Mouse (Mus musculus) kidney, embryonic 15.5 days (tissue): ENCODE measurements around the gene B3gnt8. TPM values are rescaled to one million over a fixed set of nuclear protein-coding genes. Genes with fewer than 3 reads are reported as not detected.

Source experiments
- ATAC-seq: fragments of 200-750 bp; cut with Nextera tagmentation; replicated peaks from 2 replicates; pipeline ENCODE4 v1.8.0; 2017; ENCODE audit warnings: moderate TSS enrichment; ENCODE audit not compliant: low FRiP score
- H3K27ac ChIP-seq: fragments of 300-500 bp; sonication (generic); 2 replicates; pipeline ENCODE4 v1.5.1; 2015; ENCODE audit warnings: mild to moderate bottlenecking, inconsistent platforms
- H3K27me3 ChIP-seq: fragments of 300-500 bp; sonication (generic); 2 replicates; pipeline ENCODE4 v1.6.1; 2015; ENCODE audit warnings: inconsistent platforms
- H3K36me3 ChIP-seq: fragments of 300-500 bp; sonication (generic); 2 replicates; pipeline ENCODE4 v1.6.1; 2015; ENCODE audit warnings: inconsistent platforms
- H3K4me1 ChIP-seq: fragments of 300-500 bp; sonication (generic); 2 replicates; pipeline ENCODE4 v1.6.1; 2015; ENCODE audit warnings: inconsistent platforms
- H3K4me2 ChIP-seq: fragments of 300-500 bp; sonication (generic); 2 replicates; pipeline ENCODE4 v1.6.1; 2015; ENCODE audit warnings: moderate library complexity, mild to moderate bottlenecking, inconsistent platforms
- H3K4me3 ChIP-seq: fragments of 300-500 bp; sonication (generic); replicated peaks from 2 replicates; pipeline ENCODE4 v1.5.1; 2015; ENCODE audit warnings: mild to moderate bottlenecking, inconsistent platforms
- H3K9ac ChIP-seq: fragments of 300-500 bp; sonication (generic); 2 replicates; pipeline ENCODE4 v1.6.1; 2015; ENCODE audit warnings: mild to moderate bottlenecking, inconsistent platforms
- H3K9me3 ChIP-seq: fragments of 300-500 bp; sonication (generic); replicated peaks from 2 replicates; pipeline ENCODE4 v1.6.1; 2016; ENCODE audit warnings: inconsistent platforms
- WGBS: fragments of 180-500 bp; shearing (Covaris S2); methylation state at CpG from one replicate; pipeline ENCODE4 v1.1.7; 2015; ENCODE audit warnings: mixed read lengths; 5-methylcytosine and 5-hydroxymethylcytosine counted together
- polyA plus RNA-seq: library from polyadenylated mRNA; unstranded; fragments of >200 nt; fragmentation: Nextera tagmentation; extraction: Ambion mirVana; gene quantifications from 2 replicates; pipeline ENCODE4 v1.2.1, GENCODE M21; 2015

Gene B3gnt8
- polyA plus RNA-seq, 1 experiment from 2014 or later, result 13.6 TPM

DNA sequence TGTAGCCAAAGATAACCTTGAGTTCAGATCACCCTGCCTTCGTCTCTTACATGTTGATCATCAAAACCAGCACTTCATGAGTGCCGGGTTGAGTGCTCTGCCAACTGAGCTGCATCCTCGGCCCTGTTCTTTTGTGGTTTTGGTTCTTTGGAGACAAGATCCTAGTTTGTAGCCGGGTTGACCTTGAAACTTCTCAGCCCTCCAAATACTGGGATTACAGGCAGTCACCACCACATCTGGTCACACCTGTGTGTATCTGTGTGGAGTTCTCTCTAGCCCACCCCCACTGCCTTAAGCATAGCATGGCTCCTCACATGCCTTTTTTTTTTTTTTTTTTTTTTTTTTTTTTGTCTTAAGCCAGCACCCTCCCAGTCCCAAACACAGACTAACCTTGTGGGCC lies 43.6 kb downstream of the B3gnt8 start:
- H3K36me3 ChIP-seq, result peaks cover 45% of the 10 kb centered on the region

DNA sequence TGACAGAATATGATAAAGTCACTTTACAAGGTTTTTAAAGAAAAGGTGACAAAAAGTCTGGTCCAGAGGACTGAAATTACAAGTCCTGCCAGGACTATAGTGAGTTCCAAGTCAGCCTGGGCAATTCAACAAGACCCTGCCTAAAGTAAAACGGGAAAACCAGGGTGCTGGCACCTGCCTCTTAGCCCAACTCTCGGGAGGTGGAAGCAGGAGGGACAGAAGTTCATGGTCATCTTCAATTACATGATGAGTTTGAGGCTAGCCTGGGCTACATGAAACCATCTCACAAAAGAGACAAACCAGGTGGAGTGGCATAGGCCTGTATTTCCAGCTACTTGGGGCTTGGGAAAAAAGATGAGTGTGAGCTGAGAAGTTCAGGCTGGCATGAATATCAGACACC lies 45.2 kb downstream of the B3gnt8 start:
- WGBS, result 72% methylated on average over 2 of the region's 2 CpGs

More for the DNA sequence above, 43.6 kb downstream of the B3gnt8 start:
- Histone ChIP-seq H3K4me2 (no peak overlapping the region), H3K4me1 (peaks cover 8% of the 10 kb centered on the region), H3K27me3 (peaks cover 27% of the 10 kb centered on the region), H3K27ac (no peak overlapping the region), H3K9me3 (no peaks in the 10 kb centered on the region), H3K9ac (no peak overlapping the region), H3K4me3 (no peak overlapping the region)
- no peak for ATAC-seq
- WGBS, result 95% methylated on average over 4 of the region's 4 CpGs

DNA sequence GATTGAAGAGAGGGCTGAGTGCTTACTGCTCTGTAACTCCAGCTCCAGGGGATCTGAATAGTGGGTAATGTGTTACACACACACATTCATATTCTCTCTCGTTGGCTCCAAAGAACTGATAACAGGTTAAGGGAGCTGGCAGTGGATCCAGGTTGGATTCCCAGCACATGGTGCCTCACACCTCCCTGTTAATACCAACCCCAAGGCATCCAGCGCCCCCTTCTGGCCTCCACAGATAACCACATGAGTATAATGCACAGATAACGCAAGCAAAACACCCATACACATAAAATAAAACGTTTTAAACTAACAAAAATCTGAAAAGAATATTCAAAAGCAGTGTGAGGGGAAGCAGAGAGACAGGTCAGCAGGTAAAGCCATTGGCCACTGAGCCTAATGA lies 46.0 kb downstream of the B3gnt8 start:
- WGBS, result 59% methylated on average over 4 of the region's 4 CpGs
- Histone ChIP-seq H3K9me3 (no peaks in the 10 kb centered on the region), H3K36me3 (peaks cover 23% of the 10 kb centered on the region), H3K4me3 (no peak overlapping the region), H3K4me2 (no peak overlapping the region), H3K9ac (no peak overlapping the region), H3K27ac (no peak overlapping the region), H3K27me3 (peaks cover 48% of the 10 kb centered on the region), H3K4me1 (peaks cover 9% of the 10 kb centered on the region)
- ATAC-seq, result no peak

More for the DNA sequence above, 45.2 kb downstream of the B3gnt8 start:
- peaks cover 9% of the 10 kb centered on the region for H3K4me1 ChIP-seq
- no peak for ATAC-seq
- no peaks in the 10 kb centered on the region for H3K9me3 ChIP-seq
- peaks cover 30% of the 10 kb centered on the region for H3K36me3 ChIP-seq
- no peak overlapping the region for H3K4me2 ChIP-seq
- H3K9ac ChIP-seq, result no peak overlapping the region
- H3K27me3 ChIP-seq, result peaks cover 43% of the 10 kb centered on the region
- H3K27ac ChIP-seq, result no peak overlapping the region
- H3K4me3 ChIP-seq, result no peak overlapping the region

DNA sequence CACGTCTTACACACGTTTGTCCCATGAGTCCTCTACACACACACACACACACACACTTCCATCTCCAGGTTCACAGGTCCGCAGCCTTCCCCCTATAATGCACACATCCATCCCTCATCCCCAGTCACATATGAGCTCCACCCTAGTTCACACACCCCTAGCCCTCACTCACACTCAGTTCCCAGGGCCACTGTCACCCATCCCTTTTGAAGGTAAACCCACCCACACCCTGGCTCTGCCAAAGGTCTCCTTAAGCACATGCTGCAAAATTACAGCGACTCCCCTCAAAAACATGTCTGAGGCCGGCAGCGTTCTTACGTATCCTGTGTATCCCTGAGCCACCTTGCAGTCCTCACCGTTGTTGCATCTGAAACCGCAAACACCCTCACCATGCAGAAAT lies 47.8 kb downstream of the B3gnt8 start:
- Histone ChIP-seq H3K27me3 (peaks cover 55% of the 10 kb centered on the region), H3K9ac (no peak overlapping the region), H3K36me3 (peaks cover 5% of the 10 kb centered on the region; the same call in 1 of the 2 replicates), H3K4me2 (peak overlapping the region; percentile 68), H3K27ac (no peak overlapping the region), H3K4me1 (peaks cover 9% of the 10 kb centered on the region), H3K9me3 (no peaks in the 10 kb centered on the region), H3K4me3 (peak overlapping the region; percentile 41)
- 19% methylated on average over 9 of the region's 9 CpGs for WGBS
- no peak for ATAC-seq

DNA sequence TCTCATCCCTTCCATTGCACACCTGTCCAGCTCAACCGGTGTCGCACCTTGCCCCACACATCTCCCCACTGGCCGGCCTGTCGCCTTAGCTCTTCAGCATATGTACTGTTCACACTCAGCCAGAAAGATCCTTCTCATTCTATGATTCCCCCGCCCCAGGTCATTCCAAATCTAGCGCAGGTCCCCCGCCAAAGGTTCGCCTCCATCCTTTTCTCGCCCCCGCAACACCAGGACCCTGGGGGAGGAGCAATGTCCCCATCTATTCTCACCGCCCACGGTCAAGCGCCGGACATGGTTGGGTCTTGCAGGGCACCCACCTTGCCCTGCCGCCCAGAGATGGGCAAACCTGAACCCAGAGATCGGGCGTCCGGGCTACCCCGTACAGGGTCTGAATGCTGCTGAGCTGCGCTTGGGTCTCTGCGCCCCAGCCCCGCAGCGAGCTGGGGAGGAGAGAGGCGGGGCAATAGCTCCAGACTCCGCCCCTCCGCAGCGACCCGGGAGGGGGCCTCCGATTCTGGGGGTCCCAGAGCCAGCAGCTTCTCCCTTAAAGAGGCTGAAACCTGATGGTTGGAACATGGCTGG lies 48.4 kb downstream of the B3gnt8 start, which contains the start of gene Tmem91:
TSS of gene Tmem91 (minus strand) at position 448 of the 582 bp plus-strand sequence.
- peaks cover under 1% of the 10 kb centered on the region; the same call in 1 of the 2 replicates for H3K36me3 ChIP-seq
- WGBS, result 3% methylated on average over 29 of the region's 29 CpGs
- peak within 1 kb of the TSS; percentile 68 for H3K4me2 ChIP-seq
- H3K27ac ChIP-seq, result no peak within 1 kb of the TSS
- peak; percentile 37; the same call in 1 of the 2 replicates for ATAC-seq
- H3K27me3 ChIP-seq, result peaks cover 56% of the 10 kb centered on the region
- H3K4me1 ChIP-seq, result peaks cover 11% of the 10 kb centered on the region
- H3K9me3 ChIP-seq, result no peaks in the 10 kb centered on the region
- peak within 1 kb of the TSS; percentile 41 for H3K4me3 ChIP-seq
- H3K9ac ChIP-seq, result peak within 1 kb of the TSS; percentile 34

DNA sequence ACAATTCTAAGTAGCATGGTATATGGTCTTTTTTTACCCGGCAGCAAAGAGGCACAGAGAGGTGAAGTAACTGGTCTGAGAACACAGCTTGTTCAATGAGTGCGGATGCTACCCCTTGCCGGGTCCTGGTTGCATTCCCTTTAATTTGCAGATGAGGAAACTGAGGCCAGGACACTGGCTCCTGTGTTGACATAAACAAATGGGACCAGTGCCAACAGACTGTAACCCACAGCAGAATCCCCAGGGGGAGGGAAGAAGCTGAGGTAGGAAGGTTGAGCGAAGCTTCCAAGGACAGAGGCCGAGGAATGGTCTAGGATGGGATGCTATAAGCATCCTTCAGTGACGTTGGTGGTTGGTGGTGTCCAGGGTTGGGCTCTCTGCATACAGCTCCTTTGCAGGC lies 49.0 kb downstream of the B3gnt8 start:
- H3K4me2 ChIP-seq, result no peak overlapping the region
- no peak overlapping the region for H3K4me3 ChIP-seq
- H3K27me3 ChIP-seq, result peaks cover 56% of the 10 kb centered on the region
- H3K9ac ChIP-seq, result no peak overlapping the region
- ATAC-seq, result no peak
- H3K9me3 ChIP-seq, result no peaks in the 10 kb centered on the region
- peaks cover 16% of the 10 kb centered on the region for H3K4me1 ChIP-seq
- no peak overlapping the region for H3K27ac ChIP-seq
- 48% methylated on average over 6 of the region's 6 CpGs for WGBS
- H3K36me3 ChIP-seq, result no peaks in the 10 kb centered on the region

DNA sequence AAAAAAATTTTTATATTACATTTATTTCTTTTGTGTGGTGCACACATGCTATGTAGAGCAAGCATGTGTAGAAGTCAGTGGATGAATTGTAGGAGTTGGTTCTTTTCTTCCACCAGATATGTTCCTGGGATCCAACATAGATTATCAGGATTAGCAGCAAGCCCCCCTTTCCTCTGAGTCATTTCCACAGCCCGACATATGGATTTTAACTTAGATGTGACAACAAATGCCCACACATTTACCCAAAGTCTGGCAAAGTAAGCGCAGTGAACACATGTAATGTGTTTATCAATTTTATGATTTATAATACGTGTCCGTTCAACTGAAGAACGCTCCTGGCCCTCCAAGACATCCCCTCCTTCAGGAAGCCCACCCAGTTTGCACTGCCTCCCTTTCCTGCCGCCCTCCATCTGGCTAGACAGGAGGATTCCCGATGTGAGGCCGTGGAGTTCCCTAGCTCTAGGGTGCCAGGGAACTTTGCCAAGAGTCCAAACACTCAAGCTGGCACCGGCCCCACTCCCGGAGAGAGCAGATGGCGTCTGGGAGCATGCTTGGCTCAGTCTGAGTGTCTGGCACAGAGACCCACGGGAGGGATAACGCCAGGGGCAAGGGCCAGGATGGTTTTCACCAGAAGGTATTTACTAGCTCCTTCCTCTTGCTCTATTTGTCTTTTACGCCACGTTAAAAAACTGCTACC lies 49.8 kb downstream of the B3gnt8 start:
- Histone ChIP-seq H3K4me2 (no peak overlapping the region), H3K27me3 (peaks cover 56% of the 10 kb centered on the region), H3K9me3 (no peaks in the 10 kb centered on the region), H3K9ac (no peak overlapping the region), H3K4me3 (no peak overlapping the region), H3K4me1 (peaks cover 20% of the 10 kb centered on the region), H3K27ac (no peak overlapping the region), H3K36me3 (no peaks in the 10 kb centered on the region)
- 69% methylated on average over 15 of the region's 15 CpGs for WGBS
- no peak for ATAC-seq

DNA sequence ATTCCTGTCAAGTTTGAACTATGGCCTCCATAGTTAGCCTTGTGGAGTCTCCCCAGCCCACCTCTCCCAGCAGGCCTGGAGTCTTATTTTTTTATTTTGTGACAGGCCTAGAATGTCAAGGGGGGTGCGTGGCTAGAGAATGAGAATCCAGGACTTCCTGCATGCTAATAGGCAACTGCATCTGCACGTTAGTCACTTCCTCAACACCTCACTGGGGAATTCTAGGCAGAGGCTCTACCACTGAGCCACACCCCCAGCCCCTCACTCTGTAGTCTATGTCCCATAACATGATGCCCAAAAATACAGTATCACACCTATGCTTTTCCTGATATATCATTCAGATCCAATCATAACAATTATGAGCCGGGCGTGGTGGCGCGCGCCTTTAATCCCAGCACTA lies 50.6 kb downstream of the B3gnt8 start:
- WGBS, result 91% methylated on average over 7 of the region's 7 CpGs

DNA sequence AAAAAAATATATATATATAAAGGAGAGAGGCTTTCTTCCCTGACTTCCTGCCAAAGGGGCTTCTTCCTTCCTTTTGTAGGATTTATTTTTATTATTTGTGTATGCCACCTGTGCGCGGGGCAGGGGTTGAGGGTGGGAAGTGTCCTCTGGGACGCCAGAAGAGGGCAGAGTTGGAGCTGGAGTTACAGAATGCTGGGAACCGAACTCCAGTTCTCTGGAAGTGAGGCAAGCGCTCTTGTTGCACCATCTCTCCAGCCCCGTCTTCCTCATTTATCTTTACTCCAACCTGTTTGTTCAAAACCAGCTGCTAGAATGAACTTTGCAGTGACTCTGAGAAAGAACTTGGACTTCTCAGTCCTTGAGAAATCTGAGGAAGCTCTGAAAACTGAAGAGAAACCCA lies 53.5 kb downstream of the B3gnt8 start:
- 8% methylated on average over 6 of the region's 6 CpGs for WGBS
- Histone ChIP-seq H3K27ac (peak overlapping the region; percentile 96), H3K4me1 (peaks cover 26% of the 10 kb centered on the region), H3K9me3 (no peaks in the 10 kb centered on the region), H3K9ac (no peak overlapping the region), H3K4me3 (peak overlapping the region; percentile 82), H3K4me2 (peak overlapping the region; percentile 71), H3K36me3 (no peaks in the 10 kb centered on the region), H3K27me3 (peaks cover 30% of the 10 kb centered on the region)
- no peak for ATAC-seq

More for the DNA sequence above, 50.6 kb downstream of the B3gnt8 start:
- Histone ChIP-seq H3K4me3 (no peak overlapping the region), H3K36me3 (no peaks in the 10 kb centered on the region), H3K27ac (no peak overlapping the region), H3K9me3 (no peaks in the 10 kb centered on the region), H3K4me2 (no peak overlapping the region), H3K27me3 (peaks cover 56% of the 10 kb centered on the region), H3K9ac (no peak overlapping the region), H3K4me1 (peaks cover 27% of the 10 kb centered on the region)
- ATAC-seq, result no peak

DNA sequence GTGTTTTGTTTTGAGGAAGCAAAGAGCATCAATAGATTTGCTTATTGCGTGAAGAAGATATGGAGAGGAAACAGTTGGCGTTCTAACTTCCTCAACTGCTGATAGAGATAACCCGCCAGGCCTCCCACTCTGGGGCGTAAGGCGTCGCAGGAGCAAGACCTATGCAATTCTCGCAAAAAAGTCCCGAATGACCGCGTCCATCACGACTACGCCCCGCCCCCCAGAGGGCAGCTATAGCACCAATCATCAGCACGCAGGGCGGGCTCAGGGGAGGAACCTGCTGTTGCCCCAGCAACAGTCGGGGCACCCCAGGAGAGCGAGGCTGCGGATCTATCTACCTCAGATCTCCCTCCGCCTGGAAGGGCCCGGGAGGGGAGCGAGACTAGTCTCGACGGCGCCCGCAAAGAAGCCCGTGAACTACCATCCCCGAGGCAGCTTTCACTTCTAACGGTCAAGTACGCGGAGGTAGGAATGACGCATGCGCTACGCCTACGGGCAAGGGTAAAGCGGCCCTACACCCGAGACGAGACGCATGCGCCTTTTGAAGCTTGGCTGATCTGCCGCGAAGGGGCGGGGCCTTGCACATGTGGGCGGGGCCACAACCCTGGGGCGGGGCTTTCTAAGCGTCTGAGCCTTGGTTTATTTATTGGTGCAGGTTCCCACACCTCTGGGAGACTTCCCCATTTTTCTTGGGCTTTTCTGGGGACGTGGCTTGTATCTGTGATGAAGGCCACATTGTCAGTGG lies 54.2 kb downstream of the B3gnt8 start, which contains the start of gene B9d2:
TSS of gene B9d2 (plus strand) at position 267 of the 745 bp plus-strand sequence.
- peaks cover 23% of the 10 kb centered on the region for H3K27me3 ChIP-seq
- no peaks in the 10 kb centered on the region for H3K36me3 ChIP-seq
- H3K4me1 ChIP-seq, result peaks cover 24% of the 10 kb centered on the region
- H3K9ac ChIP-seq, result peak within 1 kb of the TSS; percentile 59
- H3K9me3 ChIP-seq, result no peaks in the 10 kb centered on the region
- peak within 1 kb of the TSS; percentile 96 for H3K27ac ChIP-seq
- peak within 1 kb of the TSS; percentile 71 for H3K4me2 ChIP-seq
- H3K4me3 ChIP-seq, result peak within 1 kb of the TSS; percentile 82
- WGBS, result under 1% methylated on average over 46 of the region's 46 CpGs
- peak; percentile 97 for ATAC-seq

DNA sequence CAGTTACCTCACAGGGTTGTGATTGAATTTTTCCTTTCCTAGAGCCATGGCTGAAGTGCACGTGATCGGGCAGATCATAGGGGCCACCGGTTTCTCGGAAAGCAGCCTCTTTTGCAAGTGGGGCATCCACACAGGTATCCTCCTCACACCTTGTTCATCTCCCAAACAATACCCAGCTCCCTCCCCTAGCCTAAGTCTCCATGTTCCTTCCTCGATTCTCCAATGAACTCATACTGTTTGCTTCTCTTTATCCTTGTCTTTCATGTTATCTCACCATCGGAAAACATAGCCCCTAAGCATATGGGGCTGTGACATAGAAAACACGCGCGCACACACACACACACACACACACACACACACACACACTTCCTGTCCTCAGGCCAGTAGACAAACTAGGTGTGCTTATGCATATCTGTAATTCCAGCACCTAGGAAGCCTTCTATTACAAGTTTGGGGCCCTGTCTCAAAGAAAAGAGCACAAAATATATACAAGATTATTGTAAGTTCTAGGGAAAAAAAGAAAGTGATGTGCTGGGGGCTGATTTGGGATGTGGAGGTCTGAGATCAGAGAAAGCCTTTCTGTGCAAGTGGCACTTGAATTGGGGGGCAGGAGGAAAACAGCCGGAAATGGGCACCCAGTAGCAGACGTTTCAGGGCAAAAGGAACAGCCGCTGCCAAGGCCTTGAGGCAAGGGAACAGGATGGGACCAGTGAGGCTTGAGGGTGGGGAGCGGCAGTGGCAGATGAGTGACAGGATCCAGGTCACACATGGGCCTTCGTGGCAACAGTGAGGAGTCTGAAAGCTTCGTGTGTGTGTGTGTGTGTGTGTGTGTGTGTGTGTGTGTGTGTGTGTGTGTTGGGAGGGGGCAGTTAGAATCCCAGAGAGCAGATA lies 55.1 kb downstream of the B3gnt8 start:
- Histone ChIP-seq H3K4me1 (peaks cover 33% of the 10 kb centered on the region), H3K9me3 (no peaks in the 10 kb centered on the region), H3K9ac (no peak overlapping the region), H3K27me3 (peaks cover 19% of the 10 kb centered on the region), H3K4me2 (peak overlapping the region; percentile 71), H3K36me3 (no peaks in the 10 kb centered on the region), H3K27ac (no peak overlapping the region), H3K4me3 (peak overlapping the region; percentile 82)
- 58% methylated on average over 15 of the region's 15 CpGs for WGBS
- ATAC-seq, result no peak; the same call in 1 of the 2 replicates
